Mouse (Mus musculus): ENCODE data around the gene Aspn. TPM values are rescaled to one million over a fixed set of nuclear protein-coding genes. Genes with fewer than 3 reads are reported as not detected.
A peak's percentile ranks its signal among the peaks of the same experiment; 100 is the strongest.

Gene Aspn
- polyA plus RNA-seq (2012; rRNA removed): 57.9 and 76.8 TPM in 2 replicates
- 106 and 120 TPM in 2 replicates for polyA plus RNA-seq (2014; fragmentation: Nextera tagmentation; extraction: Ambion mirVana)

DNA sequence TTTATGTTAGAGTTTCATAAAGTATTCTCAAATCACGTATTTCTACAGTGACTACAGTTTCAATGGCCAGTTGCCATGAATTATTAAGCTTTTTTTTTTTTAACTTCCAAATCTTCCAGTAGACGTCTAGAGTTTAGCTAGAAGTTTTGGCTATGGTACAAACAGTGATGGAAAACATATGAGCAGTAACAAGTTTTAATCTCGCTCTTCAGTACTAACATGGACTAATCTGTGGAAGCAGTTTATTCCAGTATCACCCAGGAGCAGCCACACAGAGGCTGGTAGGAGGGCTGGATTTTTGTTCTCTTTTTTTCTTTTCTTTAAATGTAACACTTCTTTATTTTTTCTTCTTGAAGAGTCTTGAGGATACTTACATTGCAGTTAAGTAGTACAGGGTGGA, at the start of gene Aspn:
Aspn (plus strand) TSS at position 165 of the 400 bp plus-strand sequence.
- peak; percentile 90 for DNase-seq (ENCODE audit: low spot score)

GRCm38 (mm10) chr13:49504510-49504909, 39.7 kb upstream of the Aspn start, which contains the start of gene Ecm2:
Ecm2 (plus strand) TSS chr13:49504810.
- TF ChIP-seq POLR2A (IDR thresholded peaks at IDR 0.05; ENCODE audit: borderline replicate concordance, extremely low read depth, insufficient read depth, insufficient read length): no peak
- Histone ChIP-seq H3K9me3 (ENCODE audit: control insufficient read depth, low read length) (no peaks in the 10 kb centered on the region), H3K27me3 (ENCODE audit: control insufficient read depth, insufficient read depth, low read length) (no peaks in the 10 kb centered on the region), H3K4me2 (replicated peaks; ENCODE audit: low read depth, low read length, severe bottlenecking) (peak within 1 kb of the TSS; percentile 18; the same call in 1 of the 2 replicates), H3K4me1 (ENCODE audit: control insufficient read depth, insufficient read depth, low read length) (peaks cover 10% of the 10 kb centered on the region), H3K27ac (replicated peaks; ENCODE audit: low read depth, low read length) (peak within 1 kb of the TSS; percentile 55; the same call in 1 of the 2 replicates), H3K36me3 (ENCODE audit: control insufficient read depth, insufficient read depth, low read length) (no peaks in the 10 kb centered on the region), H3K4me3 (replicated peaks; ENCODE audit: low read length) (no peak within 1 kb of the TSS), H3K9ac (ENCODE audit: low read depth, low read length, severe bottlenecking) (0 out of 2 replicates have a peak within 1 kb of the TSS, but pooled peaks have one; percentile 8)
- DNase-seq (ENCODE audit: low spot score) (no peak), ATAC-seq (ENCODE audit: low FRiP score, low read depth) (no peak)
- WGBS: 42% methylated on average over 4 of the region's 4 CpGs

More for the DNA sequence above, at the start of gene Aspn:
- Histone ChIP-seq H3K27ac (replicated peaks; ENCODE audit: low read depth, low read length) (peak within 1 kb of the TSS; percentile 70; the same call in 1 of the 2 replicates), H3K36me3 (ENCODE audit: control insufficient read depth, insufficient read depth, low read length) (no peaks in the 10 kb centered on the region), H3K27me3 (ENCODE audit: control insufficient read depth, insufficient read depth, low read length) (no peaks in the 10 kb centered on the region), H3K9me3 (ENCODE audit: control insufficient read depth, low read length) (no peaks in the 10 kb centered on the region), H3K9ac (ENCODE audit: low read depth, low read length, severe bottlenecking) (no peak within 1 kb of the TSS), H3K4me3 (replicated peaks; ENCODE audit: low read length) (0 out of 2 replicates have a peak within 1 kb of the TSS, but pooled peaks have one; percentile 5), H3K4me1 (ENCODE audit: control insufficient read depth, insufficient read depth, low read length) (peaks cover 24% of the 10 kb centered on the region), H3K4me2 (replicated peaks; ENCODE audit: low read depth, low read length, severe bottlenecking) (0 out of 2 replicates have a peak within 1 kb of the TSS, but pooled peaks have one; percentile 13)
- 26% methylated on average over 3 of the region's 3 CpGs for WGBS
- TF ChIP-seq POLR2A (IDR thresholded peaks at IDR 0.05; ENCODE audit: borderline replicate concordance, extremely low read depth, insufficient read depth, insufficient read length): no peak
- ATAC-seq (ENCODE audit: low FRiP score, low read depth): 0 out of 2 replicates have a peak, but pooled peaks have one; percentile 62

GRCm38 (mm10) chr13:49505776-49506175, 38.5 kb upstream of the Aspn start:
- Histone ChIP-seq H3K9me3 (ENCODE audit: control insufficient read depth, low read length) (no peaks in the 10 kb centered on the region), H3K27me3 (ENCODE audit: control insufficient read depth, insufficient read depth, low read length) (no peaks in the 10 kb centered on the region), H3K4me2 (replicated peaks; ENCODE audit: low read depth, low read length, severe bottlenecking) (no peak overlapping the region; the same call in 1 of the 2 replicates), H3K9ac (ENCODE audit: low read depth, low read length, severe bottlenecking) (no peak overlapping the region), H3K27ac (replicated peaks; ENCODE audit: low read depth, low read length) (no peak overlapping the region), H3K4me3 (replicated peaks; ENCODE audit: low read length) (no peak overlapping the region), H3K4me1 (ENCODE audit: control insufficient read depth, insufficient read depth, low read length) (peaks cover 10% of the 10 kb centered on the region), H3K36me3 (ENCODE audit: control insufficient read depth, insufficient read depth, low read length) (no peaks in the 10 kb centered on the region)
- TF ChIP-seq POLR2A (IDR thresholded peaks at IDR 0.05; ENCODE audit: borderline replicate concordance, extremely low read depth, insufficient read depth, insufficient read length): no peak
- ATAC-seq (ENCODE audit: low FRiP score, low read depth) (no peak), DNase-seq (ENCODE audit: low spot score) (no peak)
- 77% methylated on average over 4 of the region's 4 CpGs for WGBS

- no peak overlapping the region for H3K4me2 ChIP-seq (replicated peaks; ENCODE audit: low read depth, low read length, severe bottlenecking)
- H3K27ac ChIP-seq (replicated peaks; ENCODE audit: low read depth, low read length): no peak overlapping the region
- H3K9me3 ChIP-seq (ENCODE audit: control insufficient read depth, low read length): no peaks in the 10 kb centered on the region
- no peaks in the 10 kb centered on the region for H3K36me3 ChIP-seq (ENCODE audit: control insufficient read depth, insufficient read depth, low read length)
- ATAC-seq (ENCODE audit: low FRiP score, low read depth) (no peak), DNase-seq (ENCODE audit: low spot score) (no peak)
- H3K4me3 ChIP-seq (replicated peaks; ENCODE audit: low read length): no peak overlapping the region
- 65% methylated on average over 3 of the region's 3 CpGs for WGBS
- no peak overlapping the region for H3K9ac ChIP-seq (ENCODE audit: low read depth, low read length, severe bottlenecking)
- peaks cover 10% of the 10 kb centered on the region for H3K4me1 ChIP-seq (ENCODE audit: control insufficient read depth, insufficient read depth, low read length)
- H3K27me3 ChIP-seq (ENCODE audit: control insufficient read depth, insufficient read depth, low read length): no peaks in the 10 kb centered on the region
- TF ChIP-seq POLR2A (IDR thresholded peaks at IDR 0.05; ENCODE audit: borderline replicate concordance, extremely low read depth, insufficient read depth, insufficient read length): no peak
Measured at GRCm38 (mm10) chr13:49507176-49507575, 37.1 kb upstream of the Aspn start.

DNA sequence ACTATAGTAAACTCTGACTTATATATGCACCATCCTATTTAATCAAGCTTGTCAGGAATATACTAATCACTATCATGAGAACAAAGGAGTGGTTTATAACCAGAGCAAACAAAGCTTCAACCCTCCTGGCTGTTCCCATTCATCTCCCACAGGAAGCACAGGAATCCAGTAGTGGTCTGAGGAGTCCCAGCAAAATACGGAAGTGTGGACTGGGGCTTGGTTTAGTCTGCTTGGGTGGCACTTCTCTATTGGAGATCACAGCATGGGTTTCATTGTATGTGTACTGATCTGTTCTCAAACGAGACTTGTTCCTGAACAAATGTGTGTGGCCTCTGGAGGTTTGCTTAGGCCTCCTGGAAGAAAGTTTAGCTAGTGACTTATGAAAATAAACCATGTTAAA, 25.5 kb upstream of the Aspn start:
- no peak overlapping the region for H3K27ac ChIP-seq (replicated peaks; ENCODE audit: low read depth, low read length)
- H3K36me3 ChIP-seq (ENCODE audit: control insufficient read depth, insufficient read depth, low read length): no peaks in the 10 kb centered on the region
- no peak overlapping the region for H3K4me3 ChIP-seq (replicated peaks; ENCODE audit: low read length)
- H3K4me2 ChIP-seq (replicated peaks; ENCODE audit: low read depth, low read length, severe bottlenecking): no peak overlapping the region
- no peaks in the 10 kb centered on the region for H3K9me3 ChIP-seq (ENCODE audit: control insufficient read depth, low read length)
- H3K9ac ChIP-seq (ENCODE audit: low read depth, low read length, severe bottlenecking): no peak overlapping the region
- 0 out of 2 replicates have a peak, but pooled peaks cover 5% of the 10 kb centered on the region for H3K4me1 ChIP-seq (ENCODE audit: control insufficient read depth, insufficient read depth, low read length)
- TF ChIP-seq POLR2A (IDR thresholded peaks at IDR 0.05; ENCODE audit: borderline replicate concordance, extremely low read depth, insufficient read depth, insufficient read length): no peak
- H3K27me3 ChIP-seq (ENCODE audit: control insufficient read depth, insufficient read depth, low read length): no peaks in the 10 kb centered on the region
- ATAC-seq (ENCODE audit: low FRiP score, low read depth) (no peak), DNase-seq (ENCODE audit: low spot score) (no peak)
- whole genome bisulfite sequencing: 40% methylated on average over 2 of the region's 2 CpGs
